Mouse (Mus musculus) left cerebral cortex, postnatal 14 days (tissue): ENCODE data around the gene Gm20518. TPM values are rescaled to one million over a fixed set of nuclear protein-coding genes. Genes with fewer than 3 reads are reported as not detected.

ENCODE experiments used
- DNase-seq, 2 experiments: peaks; one replicate each; pipeline ENCODE4 v3.0.0; 2021 to 2022; ENCODE audit warnings: low spot score in 2 of 2, mixed read lengths in 1 of 2
- intact Hi-C: fragments of 180-260 bp; cut with DNase I; formaldehyde crosslinking; loops from one replicate; pipeline ENCODE4 v1.15.1; 2025
- total RNA-seq, 2 experiments: library from RNA; stranded (reverse); gene quantifications; 2 replicates each; pipeline ENCODE4 v1.2.3; 2021

Gm20518 gene
- total RNA-seq, 2 experiments from 2014 or later = 1.5 to 2.0 TPM

DNA sequence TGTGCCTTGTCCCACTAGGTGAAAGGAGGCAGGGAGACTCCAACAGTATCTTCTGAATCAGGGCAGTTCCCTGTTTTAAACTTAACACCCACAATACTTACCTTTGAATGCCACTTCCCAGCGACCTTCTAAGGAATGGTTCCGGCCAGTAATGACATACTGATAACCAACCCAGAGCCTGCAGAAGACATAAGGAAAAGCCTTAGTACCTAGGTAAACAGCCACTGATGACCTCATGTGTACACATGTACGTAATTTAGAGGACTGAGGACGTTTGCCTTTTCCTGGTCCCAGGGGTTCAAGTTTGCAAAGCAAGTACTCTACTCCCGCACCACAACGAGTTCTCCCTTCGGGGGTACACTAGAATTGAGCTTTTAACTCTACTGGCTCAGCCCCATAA is 34.3 kb downstream of the Gm20518 start:
- intact Hi-C loops = no loop called here
- no peak for DNase-seq

DNA sequence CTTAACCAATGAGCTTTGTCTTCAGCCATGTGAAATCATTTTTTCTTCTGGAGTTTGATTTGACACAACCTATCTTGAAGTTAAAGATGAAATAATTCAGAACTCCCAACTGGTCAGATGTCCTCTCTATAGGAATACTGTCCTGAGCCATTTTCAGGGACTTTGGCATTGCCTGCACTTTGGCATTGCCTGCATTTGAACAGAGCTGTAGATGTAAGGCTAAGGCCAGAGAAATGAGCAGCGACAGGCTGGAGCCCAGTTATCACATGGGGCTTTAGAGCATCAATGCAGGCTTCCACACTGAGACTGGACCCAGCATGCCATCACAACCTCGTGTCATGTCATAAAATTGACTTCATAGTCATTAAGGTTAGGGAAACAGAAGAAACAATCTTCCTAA is 38.2 kb downstream of the Gm20518 start:
- no peak for DNase-seq
- intact Hi-C loops = no loop called here

DNA sequence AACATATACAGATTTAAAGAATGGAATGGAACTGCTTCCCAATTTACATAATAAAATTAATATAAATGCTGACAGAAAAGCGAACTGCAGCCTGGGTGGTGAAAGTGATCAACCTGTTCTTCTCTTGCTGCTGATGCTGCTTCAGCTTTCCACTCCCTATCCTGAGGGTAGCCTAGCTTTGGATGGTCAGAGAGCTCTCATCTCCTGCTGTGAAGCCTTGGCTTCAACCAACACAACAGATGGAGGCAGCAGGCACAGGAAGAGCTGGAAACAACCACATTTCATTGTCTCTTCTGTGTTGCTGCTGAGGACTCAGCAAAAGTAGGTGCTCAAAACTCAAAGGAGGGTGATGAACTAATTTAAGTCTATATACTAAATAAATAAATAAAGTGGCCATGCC is 39.6 kb downstream of the Gm20518 start:
- intact Hi-C loops = no loop called here
- DNase-seq = no peak

DNA sequence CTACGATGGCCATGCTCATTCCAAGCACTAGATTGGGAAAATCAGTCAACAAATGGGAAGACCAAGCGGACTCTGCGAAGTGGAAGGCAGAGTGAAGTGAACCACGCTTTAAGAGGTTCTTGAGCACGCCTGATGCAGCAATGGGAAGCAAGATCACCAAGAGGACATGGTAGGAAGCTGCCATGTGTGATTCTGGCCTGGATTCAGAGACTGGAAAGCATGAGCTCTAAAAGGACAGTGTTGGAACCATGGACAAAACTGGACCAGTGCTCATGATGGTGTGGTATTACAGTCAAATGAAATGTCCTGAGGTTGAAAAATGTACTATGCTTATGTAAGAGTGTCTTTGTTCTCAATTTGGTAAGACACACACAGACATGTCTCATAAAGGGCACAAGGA is 40.1 kb downstream of the Gm20518 start:
- intact Hi-C loops = no loop called here

DNA sequence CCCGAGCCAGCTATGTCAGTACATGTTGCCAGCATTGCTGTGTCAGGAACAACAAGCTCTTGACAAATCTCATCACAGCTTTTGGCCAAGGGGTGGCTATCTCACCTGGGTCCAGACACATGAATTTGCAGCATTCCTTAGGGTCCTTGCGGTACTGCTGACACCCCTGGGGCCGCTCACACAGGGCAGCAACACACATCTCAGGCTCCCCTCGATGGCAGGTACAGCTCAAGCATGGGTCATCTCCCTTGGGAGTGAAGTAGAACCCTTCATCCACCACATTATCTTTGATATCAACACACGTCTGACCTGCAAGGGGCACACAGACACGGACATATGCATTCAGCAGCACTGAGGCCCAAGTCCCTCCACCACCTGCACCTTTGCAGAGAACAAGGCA is 42.0 kb downstream of the Gm20518 start:
- intact Hi-C loops = no loop called here
- DNase-seq = no peak

More for the DNA sequence above, 40.1 kb downstream of the Gm20518 start:
- DNase-seq = no peak

DNA sequence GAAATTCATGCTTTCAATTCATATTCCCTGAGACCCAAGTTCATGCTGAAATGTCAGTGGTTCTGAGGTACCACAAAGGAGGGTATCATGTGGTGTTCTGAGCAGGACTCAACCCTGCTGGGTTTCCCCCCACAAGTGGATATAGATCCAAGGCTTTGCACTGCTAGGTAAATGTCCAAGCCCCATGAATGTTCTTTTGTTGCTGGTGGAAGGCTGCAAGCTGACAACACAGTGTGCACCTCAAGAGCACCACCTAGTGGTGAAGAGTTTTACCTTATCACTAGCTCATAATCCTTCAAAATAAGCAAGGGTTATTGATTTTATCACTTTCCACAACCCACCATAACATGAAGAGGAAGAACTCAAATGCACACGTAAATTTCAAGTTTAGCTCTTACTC is 42.5 kb downstream of the Gm20518 start:
- intact Hi-C loops = no loop called here
- peak; percentile 71 to 83 for DNase-seq

DNA sequence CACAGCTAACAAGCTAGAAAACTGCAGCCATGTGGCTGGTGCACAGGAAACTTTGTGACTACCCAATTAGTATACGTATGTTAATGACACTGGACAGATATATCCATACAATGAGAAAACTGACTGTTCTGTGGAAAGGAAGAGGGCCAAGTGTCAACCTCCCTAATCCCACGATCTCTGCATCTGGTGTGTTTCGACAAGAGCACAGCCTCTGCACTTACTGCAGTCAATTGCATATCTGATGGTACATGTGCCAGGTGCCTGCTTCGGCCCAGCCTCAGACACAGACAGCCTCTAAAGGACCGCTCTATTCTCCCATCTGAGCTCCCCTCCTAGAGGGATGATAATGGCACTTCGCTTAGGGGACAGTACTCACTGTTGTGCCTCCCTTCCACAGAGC is 43.0 kb downstream of the Gm20518 start:
- no peak for DNase-seq
- intact Hi-C loops = no loop called here

DNA sequence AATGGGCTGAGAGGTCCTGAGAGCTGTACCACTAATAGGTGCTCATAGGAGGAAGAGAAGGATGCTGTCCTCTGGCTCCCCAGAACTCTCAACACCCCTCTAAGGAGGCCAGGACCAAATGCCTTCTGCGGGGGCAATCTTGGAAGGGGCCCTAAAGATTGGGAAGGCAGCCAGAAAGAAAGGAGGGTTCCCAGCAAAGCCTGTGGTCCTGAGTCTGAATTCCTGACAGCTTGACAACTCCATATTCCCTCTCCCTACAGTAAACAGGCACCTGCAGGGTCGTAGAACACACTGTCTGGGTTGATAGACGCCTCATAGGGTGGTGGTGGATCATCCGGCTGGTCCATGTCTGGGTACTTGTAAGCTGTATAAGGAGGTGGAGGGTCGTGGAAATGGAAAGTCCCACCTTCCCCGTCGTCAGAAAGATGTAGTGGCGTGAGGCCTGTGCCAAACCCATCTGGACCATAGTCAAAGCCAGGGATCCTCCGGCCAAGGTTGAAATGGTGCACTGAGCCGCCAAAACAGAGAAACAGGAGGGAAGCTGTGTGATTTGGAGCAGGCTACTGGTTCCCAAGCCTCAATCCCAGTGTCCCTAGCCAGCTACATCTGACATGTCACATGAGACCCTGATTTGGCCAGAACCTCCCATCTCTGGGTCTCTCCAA is 47.6 kb downstream of the Gm20518 start:
- intact Hi-C loops = no loop called here
- DNase-seq = no peak

DNA sequence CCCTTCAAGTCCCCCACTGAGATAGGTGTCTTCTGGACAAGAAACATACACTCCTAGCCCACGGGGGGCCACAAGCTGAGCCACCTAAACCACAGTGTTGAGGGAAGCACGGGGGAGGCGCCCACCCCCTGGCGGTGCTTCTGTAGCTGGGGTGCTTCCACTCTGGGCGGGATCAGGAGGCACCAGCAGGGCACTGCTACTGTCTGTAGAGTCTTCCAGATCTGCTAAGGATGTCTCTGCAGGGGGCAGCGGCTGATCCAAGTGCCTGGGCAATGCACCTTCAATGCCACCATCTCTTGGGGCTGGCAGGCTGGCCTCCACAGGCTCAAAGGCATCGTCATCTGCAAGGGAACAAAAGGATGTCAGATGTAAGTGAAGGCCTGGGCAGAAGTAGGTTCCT is 49.0 kb downstream of the Gm20518 start:
- DNase-seq = no peak
- intact Hi-C loops = no loop called here

DNA sequence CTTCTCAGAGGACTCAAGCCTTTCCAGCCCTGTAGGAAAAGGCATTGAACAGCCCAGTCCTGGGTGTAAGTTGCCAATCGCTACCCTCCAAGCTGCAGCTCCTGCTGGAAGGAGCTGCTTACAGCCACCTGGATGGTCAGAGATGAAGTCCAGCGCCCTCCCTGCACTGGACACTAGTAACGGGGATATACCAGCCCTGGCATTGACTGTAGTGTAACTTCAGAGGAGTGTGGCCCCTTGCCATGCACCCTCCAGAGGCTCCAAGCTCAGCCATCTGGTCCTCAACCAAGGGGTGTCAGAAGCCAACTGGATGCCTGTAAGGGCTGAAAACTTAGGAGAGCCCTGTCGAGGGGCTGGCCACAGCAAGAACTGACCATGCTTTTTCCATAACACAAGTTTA is 51.5 kb downstream of the Gm20518 start:
- no peak for DNase-seq
- intact Hi-C loops = no loop called here

DNA sequence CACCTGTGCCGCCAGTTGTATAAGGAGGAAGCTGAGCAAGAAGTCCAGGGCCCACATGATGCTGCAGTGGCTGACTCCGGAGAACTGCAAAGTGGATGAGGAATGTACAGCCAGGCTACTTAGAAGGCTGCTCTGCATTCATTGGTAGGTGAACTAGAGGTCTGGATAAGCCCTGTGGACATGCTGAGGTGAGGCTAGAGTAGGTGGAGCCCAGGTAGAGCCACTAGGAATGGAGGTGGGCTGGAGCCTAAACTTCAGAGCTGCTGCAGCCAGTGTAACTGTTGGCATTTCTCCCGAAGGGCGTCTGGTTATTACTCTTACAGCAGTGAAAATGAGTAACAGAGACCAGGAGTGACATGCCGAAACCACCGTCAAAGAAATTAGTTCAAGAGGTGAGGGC is 53.4 kb downstream of the Gm20518 start, which contains the start of gene Car15:
Car15 (minus strand) TSS at position 314 of the 400 bp plus-strand sequence.
- intact Hi-C loops = no loop called here
- no peak for DNase-seq

DNA sequence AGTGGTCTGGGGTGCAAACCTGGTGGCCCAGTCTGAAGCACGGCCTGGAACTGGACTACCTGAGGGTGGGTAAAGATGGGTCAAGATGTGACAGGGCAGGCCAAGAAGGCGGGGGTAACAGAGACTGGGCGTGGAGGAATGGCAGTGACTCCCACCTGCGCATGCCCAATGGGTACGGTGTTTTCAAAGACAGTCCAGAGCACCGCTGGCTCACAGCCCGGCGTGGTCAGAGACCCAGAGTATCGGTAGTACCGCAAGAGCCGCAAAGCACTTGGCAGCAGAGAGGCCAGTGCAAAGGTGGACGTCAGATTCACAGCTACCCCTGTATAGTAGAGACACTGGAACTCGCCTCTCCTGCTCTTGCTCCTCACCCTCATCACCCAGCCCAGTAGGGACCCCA is 56.0 kb downstream of the Gm20518 start:
- DNase-seq = no peak
- intact Hi-C loops = no loop called here

DNA sequence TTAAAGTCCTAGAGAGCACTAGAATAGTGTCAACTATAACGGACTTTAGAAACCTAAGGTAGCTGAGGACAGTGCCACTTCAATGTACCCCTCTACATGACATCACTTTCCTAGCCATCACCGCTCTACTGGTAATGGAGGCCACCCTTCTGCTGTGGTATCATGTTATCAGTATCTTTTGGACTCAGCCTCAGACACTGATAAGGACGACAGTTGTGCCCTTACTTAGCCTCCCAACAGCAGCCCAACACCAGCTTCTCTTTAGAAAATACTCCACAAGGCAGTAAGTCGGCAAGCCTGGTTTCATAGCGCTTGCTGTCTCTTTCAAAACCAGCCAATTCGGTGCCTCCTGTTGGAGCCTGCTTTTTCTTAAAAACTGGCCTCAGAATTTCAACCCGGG is 56.9 kb downstream of the Gm20518 start:
- intact Hi-C loops = no loop called here
- DNase-seq = no peak

DNA sequence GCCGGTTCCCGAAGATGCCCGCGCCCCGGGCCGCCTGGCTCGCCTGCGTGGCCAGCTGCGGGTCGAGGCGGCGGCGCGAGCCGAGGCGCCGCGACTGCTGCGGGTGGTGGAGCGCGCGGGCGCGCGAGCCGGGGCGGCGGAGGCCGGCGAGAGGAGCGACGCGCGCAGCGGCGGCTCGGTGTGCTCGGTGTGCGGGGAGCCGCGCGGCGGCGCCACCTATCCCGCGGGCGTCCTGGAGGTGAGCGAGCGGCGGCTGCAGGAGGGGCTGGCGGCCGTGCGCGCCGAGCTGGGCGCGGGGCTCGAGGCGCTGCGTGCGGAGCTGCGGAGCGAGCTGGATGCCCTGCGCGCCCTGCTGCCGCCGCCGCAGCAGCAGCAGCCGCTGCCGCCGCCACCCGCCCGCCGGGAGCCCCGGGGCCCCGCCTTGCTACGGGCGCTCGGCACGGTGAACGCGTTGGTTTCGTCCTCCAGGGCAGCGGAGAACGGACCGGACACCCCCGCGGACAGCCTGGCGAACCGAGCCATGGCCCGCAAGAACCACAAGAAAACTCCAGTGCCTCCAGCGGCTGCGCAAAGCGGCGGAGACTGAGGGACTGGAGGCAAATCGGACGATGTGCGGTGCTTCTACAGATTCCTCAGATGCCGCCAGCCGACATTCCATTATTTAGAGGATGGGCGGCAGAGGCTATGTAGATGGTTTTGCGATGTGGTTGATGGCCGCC is 57.6 kb downstream of the Gm20518 start:
- intact Hi-C loops = no loop called here
- DNase-seq = peak in 1 of 2 experiments; percentile 60

DNA sequence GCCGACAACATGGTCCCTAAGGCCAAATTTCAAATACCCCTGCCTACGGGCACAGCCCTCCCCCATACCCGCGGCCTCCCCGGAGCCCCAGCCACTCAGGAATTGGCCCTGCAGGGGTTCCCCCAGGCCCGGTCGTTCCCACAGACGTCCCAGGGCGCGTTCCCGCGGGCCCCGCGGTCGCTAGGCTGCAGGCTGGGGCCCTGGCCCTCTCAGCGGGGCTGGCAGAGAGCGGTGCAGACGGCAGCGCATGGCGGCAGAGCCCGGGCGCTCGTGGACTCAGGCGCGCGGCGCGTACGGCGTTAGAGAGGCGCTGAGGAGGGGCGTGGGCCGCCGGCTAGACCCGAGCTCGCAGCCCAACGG is 58.2 kb downstream of the Gm20518 start:
- peak in 1 of 2 experiments; percentile 49 for DNase-seq
- intact Hi-C loops = no loop called here

DNA sequence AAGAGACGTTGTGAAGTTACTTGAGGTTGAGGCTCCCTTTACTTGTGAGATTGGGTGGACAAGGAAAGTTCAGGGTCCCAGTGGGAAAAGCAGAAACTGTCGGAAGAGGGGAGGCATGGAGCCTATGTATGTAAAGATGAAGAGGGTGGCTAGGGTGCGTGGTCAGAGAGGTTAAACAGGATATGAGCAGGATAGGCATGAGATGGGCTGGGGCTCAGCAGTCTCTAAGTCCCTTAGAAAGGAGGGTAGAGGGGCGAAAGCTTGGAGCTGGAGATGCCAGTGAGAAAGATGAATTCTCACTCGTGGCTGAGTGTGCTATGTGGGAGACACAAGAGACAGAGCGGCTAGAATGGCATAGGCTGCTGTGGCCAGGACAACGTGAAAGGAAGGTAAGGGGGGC is 58.6 kb downstream of the Gm20518 start, which contains the start of gene B830017H08Rik:
B830017H08Rik (plus strand) TSS at position 301 of the 400 bp plus-strand sequence.
- no peak for DNase-seq
- intact Hi-C loops = no loop called here

DNA sequence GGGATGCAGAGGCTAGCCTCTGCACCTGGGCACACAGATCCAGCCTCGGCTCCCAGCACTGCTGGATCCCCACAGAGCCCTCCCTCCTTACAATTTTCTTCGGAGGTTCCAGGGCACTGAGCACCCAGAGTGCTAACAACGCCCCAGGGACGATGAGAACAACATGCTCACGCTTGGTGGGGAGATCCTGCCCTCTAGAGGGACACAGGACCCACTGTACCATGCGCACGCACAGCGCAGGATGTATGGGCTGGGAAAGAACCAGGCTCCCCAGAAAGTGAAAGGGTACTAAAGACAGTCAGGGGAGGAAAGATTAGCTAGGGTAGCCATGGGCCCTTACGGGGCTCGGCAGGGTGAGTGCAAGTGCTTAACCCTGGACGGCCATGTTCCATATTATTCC is 59.7 kb downstream of the Gm20518 start:
- DNase-seq = no peak
- intact Hi-C loops = no loop called here

DNA sequence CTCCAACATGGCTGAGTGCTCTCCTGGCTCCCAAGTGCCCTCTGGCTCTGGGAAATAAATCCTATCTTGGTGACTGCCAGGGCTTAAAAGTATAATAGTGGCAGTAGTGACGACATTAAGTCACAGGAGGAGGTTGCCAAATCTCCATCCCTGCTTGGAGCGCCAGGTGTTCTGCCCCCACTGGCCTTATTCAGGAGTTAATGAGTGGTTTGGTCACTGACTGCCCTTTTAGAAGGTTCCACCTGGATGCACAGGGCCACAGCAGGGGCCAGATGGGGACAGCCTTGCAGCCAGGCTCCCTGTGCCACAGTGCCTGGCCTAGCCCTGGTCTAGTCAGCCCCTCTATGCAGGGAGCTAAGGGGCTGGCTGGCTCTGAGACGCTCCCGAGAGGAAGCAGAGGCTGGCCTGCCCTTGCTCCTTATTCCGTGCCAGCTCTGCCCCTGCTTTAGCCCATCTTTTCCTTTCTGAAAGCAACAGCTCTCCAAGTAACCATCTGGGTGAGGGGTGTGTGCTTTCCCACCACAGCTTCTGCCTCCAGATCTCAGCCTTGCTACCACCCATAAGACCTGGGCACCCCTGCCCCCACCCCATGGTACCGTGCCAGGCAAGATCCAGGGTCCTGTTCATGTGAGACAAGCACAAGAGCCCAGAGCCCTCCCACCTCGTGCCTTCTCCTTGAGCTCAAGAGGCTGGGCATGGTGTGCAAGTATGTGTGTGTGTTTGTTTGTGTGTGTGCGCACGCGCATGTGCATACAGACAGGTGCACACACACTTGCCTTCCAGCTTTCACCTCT is 60.9 kb downstream of the Gm20518 start:
- no peak for DNase-seq
- intact Hi-C loops = no loop called here

DNA sequence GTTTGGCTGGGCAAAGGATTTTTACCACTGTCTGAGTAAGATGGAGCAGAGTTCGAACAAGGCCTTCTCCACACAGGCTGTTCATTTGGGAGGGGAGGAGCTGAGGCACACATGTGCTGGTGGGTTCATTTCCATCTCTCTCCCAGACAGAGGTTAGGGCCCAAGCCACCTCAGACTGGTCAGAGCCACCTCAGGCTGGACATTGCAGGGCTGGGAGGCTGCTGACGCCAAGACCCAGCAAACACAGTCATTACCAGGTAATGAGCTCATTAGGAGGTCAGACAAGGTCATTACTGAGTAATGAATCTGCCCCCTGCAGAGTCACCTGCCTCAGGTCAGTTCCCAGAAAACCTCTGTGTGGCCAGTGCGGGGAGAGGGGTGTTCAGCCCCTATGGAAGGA is 62.6 kb downstream of the Gm20518 start:
- no peak for DNase-seq
- intact Hi-C loops = no loop called here

DNA sequence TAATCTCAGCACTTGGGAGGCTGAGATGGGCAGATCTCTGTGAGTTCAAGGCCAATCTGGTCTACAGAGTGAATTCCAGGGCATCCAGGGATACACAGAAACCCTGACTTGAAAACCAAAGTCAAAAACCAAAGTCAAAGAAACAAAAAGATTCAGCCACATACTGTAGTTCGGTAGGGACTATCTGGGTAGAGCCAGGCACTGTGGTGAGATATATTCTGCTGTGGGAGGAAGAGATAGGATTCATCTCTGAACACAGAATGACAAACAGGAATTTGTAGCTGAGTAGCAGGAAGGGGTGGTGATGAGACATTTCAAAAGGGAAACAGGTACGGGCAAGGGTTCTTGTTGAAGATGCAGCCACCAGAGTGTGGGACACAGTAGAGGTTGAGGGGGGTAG is 63.2 kb downstream of the Gm20518 start:
- DNase-seq = no peak
- intact Hi-C loops = no loop called here

DNA sequence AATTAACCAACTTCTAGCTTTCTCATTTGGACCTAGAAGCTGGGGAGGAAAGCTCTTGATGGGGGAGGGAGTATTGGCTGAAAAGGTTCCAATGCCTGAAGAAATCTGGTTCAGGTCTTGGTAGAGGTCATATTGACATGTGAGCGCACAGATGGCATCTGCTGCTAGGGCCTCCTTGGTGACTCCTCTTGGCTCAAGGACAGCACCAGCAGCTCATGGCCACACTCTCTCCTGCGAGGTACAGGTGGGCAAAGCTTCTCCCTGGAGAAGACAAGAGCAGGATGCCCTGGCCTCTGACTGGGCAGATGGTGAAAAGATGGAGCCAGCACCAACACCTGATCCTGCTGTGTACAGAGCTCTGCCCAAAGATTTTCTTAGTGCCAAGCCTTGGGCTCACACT is 65.0 kb downstream of the Gm20518 start:
- intact Hi-C loops = no loop called here
- DNase-seq = no peak
